Mouse (Mus musculus) intestine, embryonic 16.5 days (tissue): ENCODE measurements at regions not wholly inside any gene's neighbourhood (a gene's known extent, or its start where the extent isn't known, plus 50 kb on each side); places are given as distances from the start of the nearest gene placed in this dataset.

Experiments used
- ATAC-seq: fragments of 200-750 bp; cut with Nextera tagmentation; 2 replicates; pipeline ENCODE4 v1.8.0; 2017; ENCODE audit warnings: moderate TSS enrichment, moderate library complexity
- H3K27ac ChIP-seq: fragments of 300-500 bp; sonication (generic); 2 replicates; pipeline ENCODE4 v1.5.1; 2014; ENCODE audit warnings: mild to moderate bottlenecking, low read length
- H3K27me3 ChIP-seq: fragments of 300-500 bp; sonication (generic); replicated peaks from 2 replicates; pipeline ENCODE4 v1.6.1; 2014; ENCODE audit warnings: low read length, control low read depth, mixed read lengths; ENCODE audit not compliant: control insufficient read depth, insufficient read depth
- H3K36me3 ChIP-seq: fragments of 300-500 bp; sonication (generic); 2 replicates; pipeline ENCODE4 v1.6.1; 2014; ENCODE audit warnings: low read length, control low read depth; ENCODE audit not compliant: control insufficient read depth, insufficient read depth
- H3K4me1 ChIP-seq: fragments of 300-500 bp; sonication (generic); 2 replicates; pipeline ENCODE4 v1.6.1; 2014; ENCODE audit warnings: low read length, control low read depth, mixed read lengths; ENCODE audit not compliant: control insufficient read depth, insufficient read depth
- H3K4me2 ChIP-seq: fragments of 300-500 bp; sonication (generic); 2 replicates; pipeline ENCODE4 v1.6.1; 2014; ENCODE audit warnings: low read depth, low read length, control low read depth
- H3K4me3 ChIP-seq: fragments of 300-500 bp; sonication (generic); 2 replicates; pipeline ENCODE4 v1.5.1; 2014; ENCODE audit warnings: mild to moderate bottlenecking, low read length
- H3K9ac ChIP-seq: fragments of 300-500 bp; sonication (generic); 2 replicates; pipeline ENCODE4 v1.6.1; 2014; ENCODE audit warnings: low read depth, low read length
- H3K9me3 ChIP-seq: fragments of 300-500 bp; sonication (generic); 2 replicates; pipeline ENCODE4 v1.6.1; 2016; ENCODE audit warnings: low read length, control low read depth; ENCODE audit not compliant: control insufficient read depth
- WGBS: fragments of 180-500 bp; shearing (Covaris S2); extraction: QIAGEN DNeasy Blood & Tissue Kit; methylation state at CpG from one replicate; pipeline ENCODE4 v1.1.7; 2014; 5-methylcytosine and 5-hydroxymethylcytosine counted together

GRCm38 (mm10) chr2:95715355-95715754 is 602.6 kb upstream of the Lrrc4c start:
- Histone ChIP-seq H3K9ac (no peak overlapping the region), H3K27ac (no peak overlapping the region), H3K9me3 (no peaks in the 10 kb centered on the region), H3K36me3 (no peaks in the 10 kb centered on the region), H3K4me3 (no peak overlapping the region), H3K4me1 (no peaks in the 10 kb centered on the region), H3K27me3 (no peaks in the 10 kb centered on the region), H3K4me2 (no peak overlapping the region)
- WGBS, result 89% methylated on average over 2 of the region's 2 CpGs
- no peak for ATAC-seq
